Mouse (Mus musculus): ENCODE data around the gene Nfia. TPM values are rescaled to one million over a fixed set of nuclear protein-coding genes. Genes with fewer than 3 reads are reported as not detected.
A peak's percentile ranks its signal among the peaks of the same experiment; 100 is the strongest.

Nfia gene
- polyA plus RNA-seq, 1 experiment from 2014 or later: 21.3 TPM

GRCm38 (mm10) chr4:97780024-97780423 is 7.5 kb downstream of the Nfia start:
- H3K9me3 ChIP-seq (replicated peaks): no peaks in the 10 kb centered on the region
- peak overlapping the region; percentile 80; the same call in 1 of the 2 replicates for H3K4me3 ChIP-seq
- H3K36me3 ChIP-seq: peaks cover 22% of the 10 kb centered on the region
- WGBS: 37% methylated on average over 7 of the region's 7 CpGs
- peaks cover 46% of the 10 kb centered on the region for H3K4me1 ChIP-seq
- DNase-seq (ENCODE audit: low spot score): no peak
- peaks cover 75% of the 10 kb centered on the region for H3K27me3 ChIP-seq (ENCODE audit: low read depth, poor library complexity, severe bottlenecking)
- no peak overlapping the region for H3K27ac ChIP-seq

GRCm38 (mm10) chr4:97780666-97781435 is 8.3 kb downstream of the Nfia start:
- 81% methylated on average over 7 of the region's 7 CpGs for WGBS
- no peak for DNase-seq (ENCODE audit: low spot score)

GRCm38 (mm10) chr4:97782069-97782468 is 9.5 kb downstream of the Nfia start:
- Histone ChIP-seq H3K27me3 (ENCODE audit: low read depth, poor library complexity, severe bottlenecking) (peaks cover 73% of the 10 kb centered on the region), H3K4me3 (no peak overlapping the region), H3K9me3 (replicated peaks) (no peaks in the 10 kb centered on the region), H3K27ac (no peak overlapping the region), H3K4me1 (peaks cover 25% of the 10 kb centered on the region), H3K36me3 (peaks cover 28% of the 10 kb centered on the region)
- no peak for DNase-seq (ENCODE audit: low spot score)
- WGBS: 86% methylated on average over 3 of the region's 3 CpGs

More at GRCm38 (mm10) chr4:97780666-97781435, 8.3 kb downstream of the Nfia start:
- Histone ChIP-seq H3K4me1 (peaks cover 37% of the 10 kb centered on the region), H3K4me3 (no peak overlapping the region), H3K9me3 (replicated peaks) (no peaks in the 10 kb centered on the region), H3K27me3 (ENCODE audit: low read depth, poor library complexity, severe bottlenecking) (peaks cover 79% of the 10 kb centered on the region), H3K36me3 (peaks cover 28% of the 10 kb centered on the region), H3K27ac (no peak overlapping the region)

GRCm38 (mm10) chr4:97782497-97782896 is 10.0 kb downstream of the Nfia start:
- no peak for DNase-seq (ENCODE audit: low spot score)
- Histone ChIP-seq H3K27ac (no peak overlapping the region), H3K4me1 (peaks cover 21% of the 10 kb centered on the region), H3K36me3 (peaks cover 31% of the 10 kb centered on the region), H3K4me3 (no peak overlapping the region), H3K27me3 (ENCODE audit: low read depth, poor library complexity, severe bottlenecking) (peaks cover 76% of the 10 kb centered on the region), H3K9me3 (replicated peaks) (no peaks in the 10 kb centered on the region)
- WGBS: 93% methylated on average over 6 of the region's 6 CpGs

GRCm38 (mm10) chr4:97783073-97783879 is 10.7 kb downstream of the Nfia start:
- H3K27ac ChIP-seq: no peak overlapping the region
- H3K27me3 ChIP-seq (ENCODE audit: low read depth, poor library complexity, severe bottlenecking): peaks cover 84% of the 10 kb centered on the region
- DNase-seq (ENCODE audit: low spot score): no peak
- WGBS: 95% methylated on average over 26 of the region's 26 CpGs
- H3K4me3 ChIP-seq: no peak overlapping the region
- peaks cover 32% of the 10 kb centered on the region for H3K36me3 ChIP-seq
- H3K4me1 ChIP-seq: peaks cover 13% of the 10 kb centered on the region
- H3K9me3 ChIP-seq (replicated peaks): no peaks in the 10 kb centered on the region

DNA sequence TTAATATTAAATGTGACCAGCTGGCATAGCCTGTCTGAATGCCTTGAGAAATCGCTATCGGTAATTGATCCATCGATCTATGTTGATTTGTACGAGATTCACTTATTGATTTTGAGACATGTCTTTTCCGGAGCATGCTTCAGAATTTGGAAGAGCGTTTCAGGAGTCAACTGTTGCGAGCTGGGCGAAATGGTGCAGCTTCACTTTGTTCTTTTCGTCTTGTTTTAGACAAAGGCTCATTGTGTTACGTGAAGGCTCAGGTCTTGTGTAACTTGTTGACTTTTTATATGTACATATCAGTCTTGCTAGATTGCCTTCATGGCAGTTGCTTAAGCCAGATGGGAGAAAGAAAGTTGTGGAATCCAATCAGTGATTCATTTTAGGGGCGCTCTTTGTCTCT is 11.7 kb downstream of the Nfia start:
- H3K4me1 ChIP-seq: peaks cover 8% of the 10 kb centered on the region; the same call in 1 of the 2 replicates
- WGBS: 93% methylated on average over 11 of the region's 11 CpGs

DNA sequence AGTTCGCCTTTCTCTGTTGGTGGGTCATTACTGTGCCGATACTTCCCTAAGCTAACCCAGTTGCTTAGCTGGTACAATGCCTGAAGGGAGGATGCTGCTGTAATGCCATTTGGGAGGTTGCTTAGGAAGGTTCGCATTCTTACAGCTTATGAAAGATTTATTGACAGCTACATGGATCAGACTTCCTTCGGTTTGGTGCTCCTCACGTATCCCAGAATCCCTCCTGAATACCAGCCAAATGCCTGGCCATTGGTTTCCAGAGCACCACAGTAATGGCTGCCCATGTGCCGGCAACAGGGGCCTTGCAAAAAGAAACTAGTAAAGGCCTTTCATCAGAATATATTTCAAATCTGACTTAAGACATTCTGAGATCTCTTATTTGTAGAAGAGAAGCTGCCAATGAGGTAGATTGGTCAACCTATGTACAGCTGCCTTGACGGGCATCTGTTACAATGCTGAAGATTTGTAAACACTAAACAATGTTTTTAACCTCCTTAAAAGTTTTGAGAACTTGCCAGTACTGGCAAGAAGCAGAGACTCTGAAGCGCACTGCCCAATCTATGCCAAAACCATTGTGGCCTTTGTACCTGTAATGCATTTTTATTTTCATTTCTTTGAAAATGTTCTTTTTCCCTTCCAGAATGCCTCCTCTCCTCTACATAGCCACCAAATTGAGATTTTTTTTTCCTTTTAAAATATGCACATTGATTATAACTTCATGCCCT is 13.2 kb downstream of the Nfia start:
- Histone ChIP-seq H3K9me3 (replicated peaks) (no peaks in the 10 kb centered on the region), H3K36me3 (peaks cover 32% of the 10 kb centered on the region), H3K27me3 (ENCODE audit: low read depth, poor library complexity, severe bottlenecking) (peaks cover 87% of the 10 kb centered on the region), H3K4me3 (no peak overlapping the region), H3K27ac (no peak overlapping the region), H3K4me1 (no peaks in the 10 kb centered on the region)
- 86% methylated on average over 8 of the region's 8 CpGs for WGBS
- no peak for DNase-seq (ENCODE audit: low spot score)

More for the DNA sequence above, 11.7 kb downstream of the Nfia start:
- no peak for DNase-seq (ENCODE audit: low spot score)
- Histone ChIP-seq H3K27me3 (ENCODE audit: low read depth, poor library complexity, severe bottlenecking) (peaks cover 90% of the 10 kb centered on the region), H3K9me3 (replicated peaks) (no peaks in the 10 kb centered on the region), H3K4me3 (no peak overlapping the region), H3K36me3 (peaks cover 32% of the 10 kb centered on the region), H3K27ac (no peak overlapping the region)

GRCm38 (mm10) chr4:97786571-97786970 is 14.0 kb downstream of the Nfia start:
- Histone ChIP-seq H3K27me3 (ENCODE audit: low read depth, poor library complexity, severe bottlenecking) (peaks cover 84% of the 10 kb centered on the region), H3K9me3 (replicated peaks) (no peaks in the 10 kb centered on the region), H3K4me3 (no peak overlapping the region), H3K27ac (no peak overlapping the region), H3K36me3 (peaks cover 32% of the 10 kb centered on the region), H3K4me1 (no peaks in the 10 kb centered on the region)
- 40% methylated on average over 8 of the region's 8 CpGs for WGBS
- DNase-seq (ENCODE audit: low spot score): no peak

- Histone ChIP-seq H3K9me3 (replicated peaks) (no peaks in the 10 kb centered on the region), H3K4me1 (no peaks in the 10 kb centered on the region), H3K27me3 (ENCODE audit: low read depth, poor library complexity, severe bottlenecking) (peaks cover 84% of the 10 kb centered on the region), H3K36me3 (peaks cover 31% of the 10 kb centered on the region), H3K4me3 (no peak overlapping the region), H3K27ac (no peak overlapping the region)
- WGBS: 90% methylated on average over 3 of the region's 3 CpGs
- no peak for DNase-seq (ENCODE audit: low spot score)
Measured at GRCm38 (mm10) chr4:97787515-97787914, 15.0 kb downstream of the Nfia start.

- H3K27ac ChIP-seq: no peak overlapping the region
- DNase-seq (ENCODE audit: low spot score): no peak
- no peak overlapping the region for H3K4me3 ChIP-seq
- no peaks in the 10 kb centered on the region for H3K4me1 ChIP-seq
- WGBS: 77% methylated on average over 4 of the region's 4 CpGs
- H3K36me3 ChIP-seq: peaks cover 21% of the 10 kb centered on the region
- H3K9me3 ChIP-seq (replicated peaks): no peaks in the 10 kb centered on the region
- H3K27me3 ChIP-seq (ENCODE audit: low read depth, poor library complexity, severe bottlenecking): peaks cover 74% of the 10 kb centered on the region
Measured at GRCm38 (mm10) chr4:97788537-97788936, 16.0 kb downstream of the Nfia start.

DNA sequence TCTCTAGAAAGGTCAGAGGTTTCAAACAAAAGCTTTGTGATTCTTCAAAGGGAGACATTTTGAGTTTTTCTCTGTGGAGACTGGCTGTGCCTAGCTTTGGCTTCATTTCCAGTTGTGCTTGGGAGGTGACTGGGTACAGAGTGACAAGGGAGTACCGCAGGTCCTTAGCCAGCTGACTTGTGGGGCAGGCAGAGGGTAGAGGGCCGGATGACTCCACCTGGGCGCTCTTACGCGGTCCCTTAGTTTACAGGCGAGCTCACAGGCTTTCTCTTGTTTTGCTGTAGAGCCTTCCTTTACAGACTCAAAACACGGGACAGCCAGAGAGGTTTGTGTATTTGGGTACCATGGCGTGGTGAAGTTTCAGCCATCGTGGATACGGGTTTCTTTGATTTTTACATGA is 21.4 kb downstream of the Nfia start:
- Histone ChIP-seq H3K27me3 (ENCODE audit: low read depth, poor library complexity, severe bottlenecking) (peaks cover 38% of the 10 kb centered on the region), H3K27ac (no peak overlapping the region), H3K9me3 (replicated peaks) (no peaks in the 10 kb centered on the region), H3K36me3 (peaks cover 7% of the 10 kb centered on the region; the same call in 1 of the 2 replicates), H3K4me3 (no peak overlapping the region), H3K4me1 (no peaks in the 10 kb centered on the region)
- WGBS: 87% methylated on average over 10 of the region's 10 CpGs
- DNase-seq (ENCODE audit: low spot score): no peak

- H3K36me3 ChIP-seq: peaks cover 9% of the 10 kb centered on the region; the same call in 1 of the 2 replicates
- H3K27ac ChIP-seq: no peak overlapping the region
- H3K4me3 ChIP-seq: no peak overlapping the region
- peaks cover 29% of the 10 kb centered on the region for H3K27me3 ChIP-seq (ENCODE audit: low read depth, poor library complexity, severe bottlenecking)
- H3K4me1 ChIP-seq: no peaks in the 10 kb centered on the region
- DNase-seq (ENCODE audit: low spot score): no peak
- H3K9me3 ChIP-seq (replicated peaks): no peaks in the 10 kb centered on the region
- 89% methylated on average over 4 of the region's 4 CpGs for WGBS
Measured at GRCm38 (mm10) chr4:97794865-97795264, 22.3 kb downstream of the Nfia start.
